Mouse (Mus musculus): Measurements from ENCODE around the gene Fam81a.

Gene Fam81a

GRCm38 (mm10) chr9:70049416-70049783, 93.0 kb downstream of the Fam81a start:
- DNase-seq, result no peak

GRCm38 (mm10) chr9:70048751-70049415, 93.5 kb downstream of the Fam81a start:
- DNase-seq, result peak; percentile 27 to 38

GRCm38 (mm10) chr9:70048280-70048679, 94.1 kb downstream of the Fam81a start:
- DNase-seq, result no peak

GRCm38 (mm10) chr9:70047839-70048238, 94.5 kb downstream of the Fam81a start:
- no peak for DNase-seq

GRCm38 (mm10) chr9:70046255-70046654, 96.1 kb downstream of the Fam81a start:
- DNase-seq, result no peak

GRCm38 (mm10) chr9:70044865-70045264, 97.5 kb downstream of the Fam81a start:
- no peak for DNase-seq

GRCm38 (mm10) chr9:70042935-70043334, 99.4 kb downstream of the Fam81a start:
- DNase-seq, result no peak

GRCm38 (mm10) chr9:70042137-70042536, 100.2 kb downstream of the Fam81a start:
- DNase-seq, result no peak

GRCm38 (mm10) chr9:70040570-70040969, 101.8 kb downstream of the Fam81a start:
- DNase-seq, result no peak

- no peak for DNase-seq
These were observed 102.6 kb downstream of the Fam81a start for GRCm38 (mm10) chr9:70039597-70040385.

Measured in kidney, postnatal 36 days (tissue).